Mouse (Mus musculus): ENCODE data around the gene Ephb1.

Gene Ephb1

DNA sequence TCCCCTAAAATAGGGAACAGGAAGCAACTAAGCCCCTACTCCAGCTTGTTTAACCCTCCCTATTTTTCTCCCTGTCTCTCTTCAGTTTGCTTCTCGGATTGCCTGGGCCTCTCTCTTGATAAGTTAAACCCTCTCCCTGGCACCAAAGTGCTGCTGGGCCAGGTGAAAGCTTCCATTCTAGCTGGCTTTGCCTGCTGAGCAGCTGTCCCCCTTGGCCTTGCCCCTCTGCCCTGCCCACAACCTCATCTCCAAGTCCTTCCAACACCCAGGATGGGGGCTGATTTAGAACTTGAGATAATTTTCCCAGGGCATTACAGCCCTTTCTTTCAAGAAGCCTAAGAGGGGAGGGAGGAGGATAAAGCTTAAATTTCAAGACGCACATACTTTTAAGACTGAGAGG, 174.0 kb downstream of the Ephb1 start:
- DNase-seq (ENCODE audit: low spot score) = no peak

DNA sequence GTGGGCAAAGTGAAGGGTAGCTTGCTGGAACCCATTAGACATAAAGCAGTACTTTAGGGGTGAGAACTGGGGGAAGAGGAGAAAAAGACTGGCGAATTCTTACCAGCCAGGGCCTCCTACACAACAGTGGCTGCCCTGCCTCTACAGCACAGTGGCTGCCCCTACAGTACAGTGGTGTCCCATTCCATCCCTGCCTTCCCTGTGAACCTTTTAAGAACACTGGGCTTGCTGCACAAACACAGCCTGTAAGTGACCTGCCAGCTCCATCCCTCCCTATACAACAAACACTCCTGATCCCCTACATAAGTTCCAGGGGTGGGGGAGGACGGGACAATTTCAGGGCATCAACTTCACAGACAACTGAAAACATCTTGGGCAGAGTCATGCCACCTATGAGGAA, 174.4 kb downstream of the Ephb1 start:
- no peak for DNase-seq (ENCODE audit: low spot score)

DNA sequence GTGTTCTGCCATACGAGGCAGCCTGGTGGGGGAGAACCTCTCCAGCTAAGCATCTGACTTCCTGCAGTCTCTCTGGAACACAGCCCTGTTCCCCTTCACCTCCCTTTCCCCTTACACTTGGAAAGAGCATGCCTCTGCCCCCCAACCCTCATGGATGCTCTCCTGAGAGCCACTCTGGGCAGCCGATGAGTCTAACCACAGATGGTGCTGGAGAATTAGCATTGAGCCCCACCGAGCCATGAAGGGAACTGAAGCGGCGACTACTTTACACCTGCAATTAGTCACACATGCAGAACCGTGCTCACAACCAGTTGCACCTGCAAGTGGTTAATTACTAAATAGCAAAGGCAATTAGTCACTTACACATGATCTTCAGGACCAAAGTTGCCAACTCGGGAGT, 184.8 kb downstream of the Ephb1 start:
- DNase-seq (ENCODE audit: low spot score) = no peak

DNA sequence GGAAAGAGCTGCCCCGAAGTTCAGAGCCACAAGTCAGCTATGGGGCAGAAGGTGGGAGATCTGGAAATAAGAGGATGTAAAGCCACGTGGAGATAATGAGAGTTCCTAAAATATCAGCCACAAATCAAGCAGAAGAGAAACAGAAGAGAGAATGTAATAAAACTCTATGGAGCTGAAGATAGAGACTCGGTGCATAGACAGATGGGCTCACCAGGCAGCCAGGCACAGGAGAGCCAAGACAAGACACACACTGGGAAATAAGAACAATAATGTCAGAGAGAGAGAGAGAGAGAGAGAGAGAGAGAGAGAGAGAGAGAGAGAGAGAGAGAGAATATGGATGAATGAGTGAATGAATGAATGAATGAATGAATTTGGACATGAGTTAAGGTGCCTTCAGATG, 198.6 kb downstream of the Ephb1 start:
- DNase-seq (ENCODE audit: low spot score) = no peak

DNA sequence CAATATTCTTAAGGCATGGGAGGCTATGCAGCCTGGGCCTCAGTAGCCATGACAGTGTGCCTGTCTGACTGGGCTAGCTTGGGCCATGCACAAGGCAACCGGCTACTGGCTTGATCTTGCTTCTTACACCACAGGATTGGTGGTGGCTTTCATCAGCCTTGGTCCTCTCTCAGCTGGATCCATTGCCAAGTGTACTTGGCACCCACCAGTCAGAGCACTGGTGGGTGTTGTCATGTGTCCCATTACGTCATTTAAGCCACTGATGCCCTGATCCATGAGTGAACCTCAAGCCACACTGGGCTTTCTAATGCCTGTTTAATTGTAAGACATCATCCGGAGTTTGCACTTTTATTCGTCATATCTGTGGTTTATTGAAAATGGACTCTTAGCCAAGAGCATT, 215.3 kb downstream of the Ephb1 start:
- no peak for DNase-seq (ENCODE audit: low spot score)

DNA sequence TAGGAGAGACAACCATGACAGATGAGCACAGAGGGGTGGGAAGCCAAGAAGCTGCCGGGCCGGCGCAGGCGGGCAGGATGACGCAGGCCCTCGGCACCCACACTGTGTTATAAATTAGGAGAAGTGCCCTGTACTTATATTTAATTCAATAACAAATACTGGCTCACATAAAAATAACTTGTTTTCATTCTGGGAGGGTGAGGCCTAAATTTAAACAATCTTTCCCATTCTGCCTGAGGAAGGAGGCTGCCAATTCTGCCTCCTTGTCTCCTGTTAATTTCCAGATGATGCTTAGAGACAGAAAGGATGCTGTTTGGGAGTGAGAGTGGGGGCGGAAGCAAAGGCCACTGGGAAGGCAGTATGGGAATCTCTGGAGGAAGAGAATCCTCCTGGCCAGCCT, 215.8 kb downstream of the Ephb1 start:
- DNase-seq (ENCODE audit: low spot score) = no peak

DNA sequence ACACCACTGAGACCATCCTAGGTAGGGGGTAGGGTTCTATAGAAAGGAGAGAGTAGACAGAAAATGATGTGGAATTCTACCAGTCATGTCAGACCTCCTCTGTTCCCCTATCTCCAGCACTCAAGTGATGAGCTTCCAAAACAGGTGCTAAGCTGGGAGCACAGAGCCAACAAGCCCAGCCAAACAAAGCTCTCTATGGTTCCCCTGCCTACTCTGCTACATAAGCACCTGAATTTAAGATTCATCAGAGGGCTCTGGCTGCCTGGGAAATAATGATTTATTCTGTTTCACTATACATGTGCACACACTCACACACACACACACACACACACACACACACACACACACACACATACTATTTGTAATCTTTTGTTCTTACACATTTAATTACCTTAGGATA, 216.3 kb downstream of the Ephb1 start:
- no peak for DNase-seq (ENCODE audit: low spot score)

DNA sequence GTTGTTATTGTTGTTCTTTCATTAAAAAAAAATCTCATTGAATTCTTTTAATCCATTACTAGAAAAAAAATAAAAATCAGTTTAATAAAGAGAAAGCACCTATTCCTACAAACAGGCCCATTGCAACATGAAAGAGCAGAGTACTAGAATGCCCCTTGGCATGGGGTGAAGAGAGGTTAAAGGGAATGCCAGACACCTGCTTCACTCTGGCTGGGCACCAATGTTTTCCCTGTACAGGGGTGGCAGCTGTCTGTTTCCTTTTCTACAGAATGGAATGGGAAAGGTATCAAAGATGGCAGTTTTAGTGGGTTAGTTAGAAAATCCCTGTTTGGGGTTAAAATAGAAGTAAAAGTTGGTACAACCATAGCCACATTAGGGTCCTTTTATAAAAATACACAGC, 224.0 kb downstream of the Ephb1 start:
- DNase-seq (ENCODE audit: low spot score) = no peak

DNA sequence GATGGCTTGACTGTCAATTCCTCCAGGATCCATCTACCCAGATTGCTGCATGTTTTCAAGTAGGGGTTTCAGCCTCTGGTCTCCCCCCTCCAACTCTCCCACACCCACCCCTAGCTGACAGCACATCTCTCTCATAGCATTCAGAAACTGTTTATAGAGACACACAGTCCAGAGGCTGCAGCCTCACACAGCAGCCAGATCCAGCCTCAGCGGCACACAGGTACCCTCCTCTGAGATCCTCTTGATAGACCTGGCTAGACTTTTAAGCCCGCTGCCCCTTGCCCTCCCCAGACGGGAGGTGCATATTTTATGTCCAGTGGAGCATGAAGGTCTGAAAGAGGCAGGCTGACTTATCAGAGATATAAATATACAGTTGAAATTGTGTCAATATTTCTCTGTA, 228.0 kb downstream of the Ephb1 start:
- DNase-seq (ENCODE audit: low spot score) = no peak

DNA sequence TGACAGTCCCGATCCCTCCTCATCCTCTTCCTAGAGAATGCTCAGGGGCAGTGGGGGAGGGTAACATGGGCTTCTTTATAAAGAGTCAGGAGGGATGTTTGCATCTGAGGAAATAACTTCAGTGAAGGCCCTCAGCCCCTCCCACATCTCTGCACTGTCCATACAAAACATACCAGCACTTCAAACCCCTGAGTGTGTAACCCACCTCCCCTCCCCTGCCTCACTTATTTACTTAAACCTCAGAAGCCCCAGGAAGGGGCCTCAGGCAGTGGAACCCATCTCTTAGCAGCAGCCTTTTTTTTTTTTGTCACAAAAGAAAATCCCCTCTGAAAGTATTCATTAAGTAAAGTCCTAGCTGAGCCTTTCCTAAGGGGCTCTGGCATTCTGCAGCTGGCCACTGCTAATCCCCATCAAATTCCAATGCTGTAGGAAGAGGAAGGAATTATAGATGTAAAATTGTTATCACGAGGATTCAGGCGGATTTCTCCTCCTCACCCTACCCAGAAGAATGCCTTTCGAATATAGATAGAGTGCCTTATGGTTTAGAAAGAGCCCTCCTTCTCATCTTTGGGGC, 231.5 kb downstream of the Ephb1 start:
- DNase-seq (ENCODE audit: low spot score) = no peak

DNA sequence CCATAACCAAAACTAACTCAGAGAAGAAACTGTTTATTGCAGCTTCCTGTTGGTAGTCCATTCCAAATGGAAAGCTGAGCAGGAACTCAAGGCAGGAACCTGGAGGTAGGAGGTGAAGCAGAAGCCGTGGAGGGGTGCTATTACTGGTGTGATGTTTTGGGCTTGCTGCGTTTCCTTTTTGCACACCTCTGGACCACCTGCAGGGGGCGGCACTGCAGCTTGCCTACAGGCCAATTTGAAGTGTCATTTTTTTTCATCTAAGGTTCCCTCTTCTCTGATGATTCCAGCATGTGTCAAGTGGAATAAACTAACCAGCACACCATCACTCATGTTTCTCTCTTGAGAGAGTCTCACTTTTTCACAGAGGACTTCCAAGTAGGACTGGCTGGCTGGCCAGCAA, 235.1 kb downstream of the Ephb1 start:
- no peak for DNase-seq (ENCODE audit: low spot score)

DNA sequence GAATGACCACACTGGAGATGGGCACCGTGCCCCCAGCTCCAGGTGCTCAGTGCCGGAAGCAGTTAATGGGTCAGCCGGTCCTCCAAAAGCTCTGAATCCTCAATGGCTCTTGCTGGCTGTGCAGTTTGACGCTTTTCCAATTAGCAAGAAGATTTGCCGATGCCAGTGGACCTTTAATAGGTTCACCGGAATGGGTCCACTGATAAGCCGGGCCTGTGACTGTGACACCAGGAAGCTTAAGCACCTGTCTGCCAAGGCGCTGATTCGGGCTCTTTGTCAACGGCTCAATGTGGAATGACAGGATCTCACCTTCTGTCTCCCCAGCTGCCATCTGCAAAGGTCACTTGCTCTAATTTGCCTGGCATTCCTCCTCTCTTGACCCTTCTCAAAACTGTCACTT, 239.2 kb downstream of the Ephb1 start:
- DNase-seq (ENCODE audit: low spot score) = no peak

DNA sequence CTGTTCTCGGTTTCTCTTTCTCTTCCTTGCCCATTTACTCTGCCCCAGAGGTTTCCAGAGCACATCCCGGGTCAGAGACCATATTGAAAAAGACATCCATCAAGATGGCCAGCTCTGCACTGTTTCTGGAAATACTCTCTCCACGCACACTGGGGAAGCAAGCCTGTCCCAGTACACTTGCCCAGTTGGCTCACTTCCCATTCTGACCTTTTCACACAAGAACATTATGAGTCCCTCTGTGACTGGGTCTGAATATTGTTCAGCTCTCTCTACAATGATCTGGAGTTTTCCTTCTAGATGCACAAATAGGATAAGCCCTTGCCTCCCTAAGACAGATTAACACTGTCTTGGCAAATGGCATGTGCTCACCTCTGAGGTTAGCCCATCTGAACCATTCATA, 243.0 kb downstream of the Ephb1 start:
- DNase-seq (ENCODE audit: low spot score) = no peak

DNA sequence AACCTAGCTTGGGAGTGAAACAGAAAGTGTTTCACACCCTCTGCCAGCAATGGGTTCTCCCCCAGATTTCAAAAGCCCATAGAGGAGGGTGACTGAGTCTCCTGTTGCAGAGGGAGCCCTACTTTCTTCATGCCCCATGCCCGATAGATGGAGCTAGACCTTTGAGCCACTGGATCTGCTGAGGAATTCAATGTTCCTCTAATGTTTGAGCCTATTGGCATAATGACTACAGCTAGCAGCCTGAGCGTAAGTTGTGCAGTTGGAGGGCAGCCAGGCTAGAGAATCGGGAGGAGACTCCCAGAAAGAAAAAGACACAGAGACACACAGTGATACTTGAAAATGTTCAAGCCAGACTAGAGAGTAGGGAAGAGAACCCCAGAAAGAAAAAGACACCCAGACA, 246.5 kb downstream of the Ephb1 start:
- DNase-seq (ENCODE audit: low spot score) = no peak

DNA sequence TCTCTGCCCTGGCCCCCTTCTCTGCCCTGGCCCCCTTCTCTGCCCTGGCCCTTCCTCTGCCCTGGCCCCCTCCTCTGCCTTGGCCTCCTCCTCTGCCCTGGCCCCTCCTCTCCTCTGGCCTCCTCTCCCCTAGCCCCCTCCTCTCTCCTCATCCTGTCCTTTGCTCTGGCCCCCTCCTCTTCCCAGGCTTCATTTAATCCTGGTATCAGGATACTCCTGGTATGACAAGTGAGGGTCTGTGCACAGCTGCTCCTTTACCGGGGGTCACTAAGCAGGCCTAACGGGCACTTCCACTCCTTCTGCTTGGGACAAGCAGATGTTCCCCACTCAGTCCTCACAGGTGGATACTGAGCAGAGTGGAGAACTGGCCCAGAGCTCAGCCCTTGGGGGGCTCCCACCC, 247.3 kb downstream of the Ephb1 start:
- no peak for DNase-seq (ENCODE audit: low spot score)

DNA sequence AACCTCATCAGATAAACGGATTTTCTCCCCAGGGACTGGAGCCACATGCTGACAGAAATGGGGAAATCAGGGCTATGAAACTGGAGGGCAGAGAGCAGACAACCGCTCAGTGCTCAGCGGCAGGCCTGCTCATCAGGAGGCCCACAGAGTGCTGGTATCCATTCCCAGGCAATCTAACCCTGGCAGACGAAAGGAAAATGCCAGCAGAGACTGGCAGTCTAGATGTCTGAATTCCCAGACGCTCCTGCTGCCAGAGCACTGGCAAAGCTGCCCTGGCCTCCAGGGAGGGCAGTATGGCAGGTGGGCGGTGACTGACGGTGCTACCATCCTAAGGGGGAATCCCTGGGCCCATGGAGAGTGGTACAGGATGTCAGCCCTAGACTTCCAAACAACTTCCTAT, 257.7 kb downstream of the Ephb1 start:
- DNase-seq (ENCODE audit: low spot score) = no peak

DNA sequence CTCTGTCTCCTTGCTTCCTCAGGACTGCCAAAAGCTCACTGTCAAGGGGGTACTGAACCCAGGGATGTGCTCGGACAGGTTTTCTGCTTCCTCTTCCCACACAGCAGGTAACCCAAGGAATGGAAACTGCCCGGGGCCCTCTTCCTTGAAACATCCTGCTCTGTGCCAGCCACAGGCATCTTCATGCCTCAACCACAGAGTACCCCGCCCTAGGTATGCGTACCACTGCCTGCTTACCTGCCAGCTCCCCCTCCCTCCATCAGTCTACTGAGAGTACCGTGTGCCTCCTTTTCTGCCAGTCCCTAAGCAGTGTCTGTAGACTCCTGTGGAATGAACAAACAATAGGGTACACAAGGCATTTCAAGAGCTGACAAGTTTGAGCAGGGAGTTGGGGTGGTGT, 265.9 kb downstream of the Ephb1 start:
- no peak for DNase-seq (ENCODE audit: low spot score)

DNA sequence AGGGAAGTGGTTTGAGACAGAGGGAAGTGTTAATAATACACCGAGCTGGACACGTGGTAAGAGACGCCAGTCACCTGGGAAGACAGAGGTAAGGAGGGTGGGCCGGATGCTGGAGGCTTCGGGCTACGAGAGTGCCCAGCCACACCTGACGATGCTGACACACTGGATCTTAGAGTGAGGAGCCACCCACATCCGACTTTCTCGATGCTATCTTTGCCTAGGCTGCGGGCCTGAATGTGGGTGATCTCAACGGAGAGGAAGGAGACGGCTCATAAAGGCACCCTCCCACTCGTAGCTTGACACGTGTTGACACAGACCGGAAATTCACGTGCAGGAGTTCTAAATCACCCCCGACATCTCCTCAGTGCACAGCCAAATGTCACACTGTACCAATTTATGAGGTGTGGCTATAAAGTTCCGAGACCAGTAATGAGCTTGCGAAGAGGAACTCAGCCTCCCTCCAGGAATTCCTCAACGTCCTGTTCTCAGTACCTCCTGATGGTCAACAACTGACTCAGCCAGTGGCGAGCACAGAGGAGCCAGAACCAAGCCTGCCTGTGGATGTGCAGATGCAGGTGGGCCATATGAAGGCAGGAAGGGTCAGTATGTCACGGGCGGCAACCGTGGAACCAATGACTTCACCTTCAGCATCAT, 268.3 kb downstream of the Ephb1 start:
- DNase-seq (ENCODE audit: low spot score) = no peak

DNA sequence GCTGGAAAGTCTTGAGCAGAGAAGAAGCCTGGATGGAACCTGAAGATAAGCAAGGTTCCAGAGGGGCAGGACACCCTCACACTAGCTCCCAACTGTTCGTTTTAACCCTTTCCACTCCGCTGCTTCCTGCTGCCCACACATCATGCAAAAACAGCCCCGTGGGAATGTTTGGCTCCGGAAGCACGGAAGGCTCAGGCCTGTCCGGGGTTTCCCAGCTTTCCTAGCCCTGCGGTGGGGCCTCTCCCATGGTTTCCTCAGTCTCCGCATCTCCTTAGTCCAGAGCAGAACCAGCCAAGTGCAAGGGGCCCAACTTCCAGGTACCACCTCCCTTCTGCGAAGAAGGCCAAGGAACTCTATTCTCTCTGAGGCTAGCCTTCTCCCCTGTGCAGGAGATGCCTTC, 269.0 kb downstream of the Ephb1 start:
- no peak for DNase-seq (ENCODE audit: low spot score)

DNA sequence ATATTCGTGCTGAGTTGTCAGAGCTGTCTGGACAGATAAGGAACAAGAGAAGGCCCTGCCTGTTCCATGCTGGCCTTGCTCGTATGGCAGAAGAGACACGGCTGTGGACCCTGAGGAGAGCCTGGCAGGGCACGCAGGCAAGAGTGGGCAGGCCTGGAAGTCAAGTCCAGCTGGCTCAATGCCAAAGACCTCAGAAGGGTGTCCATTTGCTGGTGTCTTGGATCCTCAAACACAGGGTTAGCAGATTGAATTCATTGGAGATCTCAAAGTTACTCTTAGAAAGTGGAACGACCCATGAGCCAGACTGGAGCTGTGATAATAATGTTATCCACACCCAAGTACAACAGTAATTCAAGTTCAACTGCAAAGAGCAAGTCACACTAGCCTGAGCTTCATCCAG, 273.6 kb downstream of the Ephb1 start:
- DNase-seq (ENCODE audit: low spot score) = no peak

DNA sequence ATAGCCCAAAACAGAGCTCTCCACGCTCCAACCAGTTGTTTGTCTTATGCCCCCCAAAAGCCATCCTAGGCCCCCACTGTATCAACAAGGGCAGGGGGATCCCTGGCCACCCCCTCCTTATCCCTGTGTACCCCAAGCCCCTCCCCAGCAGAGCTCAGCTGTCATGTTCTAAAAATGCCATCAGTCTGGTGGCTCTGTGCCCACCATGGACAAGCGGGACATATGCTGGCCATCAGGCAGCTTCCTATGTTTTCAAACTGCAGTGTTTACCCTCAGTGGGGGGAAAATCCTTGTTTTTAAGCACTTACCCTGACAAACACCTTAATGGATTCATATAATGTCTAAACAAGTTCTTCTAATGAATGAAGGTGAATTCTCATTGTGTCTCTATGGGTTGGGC, 275.3 kb downstream of the Ephb1 start:
- no peak for DNase-seq (ENCODE audit: low spot score)

DNA sequence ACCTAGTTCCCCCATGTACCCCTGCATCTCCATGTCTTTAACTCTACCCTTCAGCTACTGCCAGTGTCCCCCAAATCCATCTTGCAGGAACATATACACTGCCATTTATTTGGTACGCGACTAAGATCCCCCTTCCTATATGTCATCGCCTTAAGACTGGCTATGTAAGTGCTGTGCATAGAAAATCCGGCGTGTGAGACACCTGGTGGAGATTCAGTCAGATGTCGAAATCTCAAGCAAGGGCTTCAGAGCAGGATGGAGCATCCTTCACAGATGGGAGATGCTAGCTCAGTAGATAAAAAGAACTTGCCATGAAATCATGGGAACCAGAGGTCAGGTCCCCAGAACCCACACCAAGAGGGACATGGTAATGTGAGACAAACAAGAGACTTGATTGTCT, 276.3 kb downstream of the Ephb1 start:
- DNase-seq (ENCODE audit: low spot score) = no peak

DNA sequence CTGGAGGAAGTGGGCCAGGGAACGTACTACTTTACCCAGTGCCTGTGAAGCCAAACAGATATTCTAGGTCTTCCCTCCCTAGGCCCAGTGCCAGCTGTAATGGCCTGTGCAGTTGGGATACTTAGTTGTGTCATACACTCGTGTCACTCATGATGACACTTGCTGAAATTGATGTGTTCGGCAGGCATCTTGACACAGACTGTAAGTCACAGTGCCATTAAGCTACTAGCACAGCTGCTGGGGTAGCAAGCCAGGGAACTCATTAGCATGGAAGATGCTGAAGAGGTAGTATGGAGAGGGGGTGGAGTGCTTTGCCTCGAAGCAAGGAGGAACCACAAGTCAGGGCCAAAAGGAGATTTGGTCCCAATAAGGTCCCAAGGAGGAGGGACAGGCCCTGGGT, 279.0 kb downstream of the Ephb1 start:
- no peak for DNase-seq (ENCODE audit: low spot score)

DNA sequence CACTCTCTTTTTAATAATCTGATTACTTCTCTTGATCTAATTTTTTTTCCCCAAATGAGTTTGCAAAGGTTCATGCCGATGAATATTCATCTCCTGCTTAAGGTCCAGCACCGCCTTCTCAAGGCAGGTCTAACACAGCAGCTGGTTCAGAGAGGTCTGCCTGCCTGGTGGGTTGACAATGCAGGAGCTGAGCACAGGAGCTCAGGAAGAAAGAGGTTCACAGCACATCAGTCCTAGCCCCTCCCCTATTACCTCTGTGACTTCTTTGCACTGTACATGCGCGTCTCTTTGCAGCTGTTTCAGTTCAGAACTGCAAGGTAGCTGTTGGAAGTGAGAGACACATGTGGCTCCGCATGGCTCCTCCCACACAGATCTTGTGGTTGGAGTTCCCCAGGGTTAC, 281.1 kb downstream of the Ephb1 start:
- DNase-seq (ENCODE audit: low spot score) = no peak

Data from retina, embryonic 14.5 days (tissue).